Mouse (Mus musculus): ENCODE measurements around the gene Nos2.
"Not testable (repeated sequence)": the region's sequence is repeated elsewhere in the genome, so short reads cannot be mapped to it uniquely, and the experiment has no call there.

The Nos2 gene

DNA sequence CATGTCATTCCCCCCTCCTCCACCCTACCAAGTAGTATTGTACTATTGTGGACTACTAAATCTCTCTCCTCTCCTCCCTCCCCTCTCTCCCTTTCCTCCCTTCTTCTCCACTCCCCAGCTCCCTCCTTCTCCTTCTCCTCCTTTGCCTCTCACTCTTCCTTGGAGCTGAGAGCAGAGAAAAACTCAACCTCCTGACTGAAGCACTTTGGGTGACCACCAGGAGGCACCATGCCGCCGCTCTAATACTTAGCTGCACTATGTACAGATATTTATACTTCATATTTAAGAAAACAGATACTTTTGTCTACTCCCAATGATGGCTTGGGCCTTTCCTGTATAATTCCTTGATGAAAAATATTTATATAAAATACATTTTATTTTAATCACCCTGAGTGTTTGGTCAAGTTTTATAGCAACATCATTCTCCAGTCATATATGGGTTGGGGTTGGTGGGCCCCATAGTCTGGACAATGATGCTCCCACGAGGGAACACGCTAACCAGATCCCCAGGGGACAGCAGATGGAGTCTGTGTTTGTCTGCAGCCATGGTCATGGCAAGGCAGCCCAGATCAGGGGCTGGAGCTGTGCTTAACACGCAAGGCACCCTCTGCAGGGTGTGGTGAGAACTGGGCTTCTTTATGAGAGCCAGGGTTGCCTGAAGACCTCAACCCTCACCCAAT, 39.4 kb downstream of the Nos2 start:
- no peak for DNase-seq

DNA sequence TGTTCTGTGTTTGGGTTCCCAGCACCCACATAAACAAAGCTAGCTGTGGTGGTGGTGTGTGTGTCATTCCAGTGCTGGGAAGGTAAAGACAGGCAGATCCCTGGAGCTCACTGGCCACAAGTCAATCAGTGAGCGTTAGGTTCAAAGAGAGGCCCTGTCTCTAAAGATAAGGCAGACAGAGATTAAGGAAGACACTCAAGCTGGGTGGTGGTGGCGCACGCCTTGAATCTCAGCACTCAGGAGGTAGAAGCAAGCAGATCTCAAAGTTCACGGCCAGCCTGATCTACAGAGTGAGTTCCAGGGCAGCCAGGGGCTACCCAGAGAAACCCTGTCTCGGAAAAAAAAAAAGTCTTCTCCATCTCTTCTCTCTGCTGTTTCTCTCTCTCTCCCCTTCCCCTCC, 40.6 kb downstream of the Nos2 start:
- DNase-seq: no peak

DNA sequence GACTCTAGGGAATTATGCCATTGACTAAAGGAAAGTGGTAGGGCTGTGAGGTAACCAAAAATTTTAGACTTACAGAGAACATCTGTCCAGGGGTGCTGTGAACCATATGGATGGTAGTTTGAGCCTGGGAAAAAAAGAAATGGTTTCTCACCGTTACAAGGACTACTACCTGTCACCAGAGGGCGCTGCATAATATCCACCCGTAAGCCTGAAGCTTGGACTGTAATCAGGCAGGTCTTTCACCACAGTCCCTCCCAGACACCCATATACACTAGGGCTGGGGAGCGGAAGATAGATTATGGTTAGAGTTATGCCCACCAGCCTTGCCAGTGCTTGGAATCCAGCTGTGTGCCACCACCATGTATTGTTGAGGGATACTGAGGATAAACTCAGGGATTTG, 46.8 kb downstream of the Nos2 start:
- peak; percentile 4 for DNase-seq

DNA sequence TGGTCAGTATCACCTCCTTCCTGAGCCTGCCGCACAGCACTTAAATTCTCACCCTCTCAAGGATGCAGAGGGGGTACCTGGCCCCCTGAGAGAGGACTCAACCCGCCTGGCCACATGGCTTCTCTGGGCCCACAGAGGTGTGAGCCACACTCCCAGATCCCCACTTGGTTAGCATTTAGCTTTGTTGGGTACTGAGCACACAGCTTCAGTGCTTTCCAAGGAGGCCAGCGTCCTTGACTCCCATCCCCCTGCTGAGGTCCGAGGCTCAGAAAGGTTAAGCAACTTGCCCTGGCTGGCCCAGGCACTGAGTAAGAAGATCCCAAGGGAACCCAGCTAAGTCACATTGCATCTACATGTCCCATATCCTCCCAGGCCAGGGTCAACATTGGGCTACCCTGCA, 47.5 kb downstream of the Nos2 start:
- DNase-seq: no peak

DNA sequence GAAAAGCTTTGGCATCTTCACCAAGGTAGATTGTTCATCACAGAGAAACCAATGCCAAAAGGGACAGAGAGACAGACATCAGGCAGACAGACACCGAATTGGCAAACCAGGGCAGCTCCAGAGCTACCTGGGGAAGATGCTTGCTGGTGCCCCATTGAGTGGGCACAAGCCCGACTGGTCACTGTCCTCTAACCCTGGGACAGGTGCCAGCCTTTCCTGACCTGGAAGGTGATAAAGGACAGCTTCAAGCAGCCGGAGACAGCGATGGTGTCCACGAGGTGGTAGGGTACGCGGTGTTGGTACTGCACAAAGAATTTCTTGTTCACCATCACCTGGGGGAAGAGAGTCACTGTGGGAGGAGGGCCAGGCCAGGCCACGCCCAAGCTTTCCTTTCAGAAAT, 50.5 kb downstream of the Nos2 start:
- no peak for DNase-seq

DNA sequence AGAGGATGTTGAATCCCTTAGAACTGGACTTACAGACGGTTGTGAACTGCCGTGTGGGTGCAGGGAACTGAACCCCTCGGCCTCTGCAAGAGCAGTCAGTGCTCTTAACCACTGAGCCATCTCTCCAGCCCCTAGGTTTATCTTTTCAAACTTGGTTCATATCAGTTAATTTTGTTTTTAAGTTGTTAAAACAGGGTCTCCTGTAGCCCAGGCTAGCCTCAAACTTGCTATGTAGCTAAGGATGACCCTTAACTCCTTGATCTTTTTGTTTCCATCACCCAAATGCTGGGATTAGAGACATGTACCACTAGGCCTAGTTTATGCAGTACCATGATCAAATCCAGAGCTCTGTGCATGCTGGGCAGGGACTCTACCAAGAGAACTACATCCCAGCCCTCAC, 51.2 kb downstream of the Nos2 start:
- DNase-seq: no peak

DNA sequence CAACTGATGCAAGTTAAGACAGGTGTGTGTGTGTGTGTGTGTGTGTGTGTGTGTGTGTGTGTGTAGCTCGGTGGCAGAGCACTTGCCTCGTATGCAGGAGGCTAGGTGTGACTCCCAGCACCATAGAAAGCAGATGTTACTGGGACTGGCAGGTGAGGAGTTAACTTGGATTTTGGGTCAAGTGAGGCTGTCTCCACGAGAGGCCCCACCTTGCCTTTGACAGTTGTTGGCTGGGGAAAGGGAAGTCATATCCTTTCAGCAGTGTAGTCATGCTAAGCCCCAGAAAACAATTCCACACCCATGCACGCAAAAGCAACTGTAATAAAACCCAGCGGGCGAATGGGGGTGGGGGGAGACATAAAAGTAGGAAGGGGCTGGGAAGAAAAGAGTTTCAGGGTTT, 51.7 kb downstream of the Nos2 start:
- DNase-seq: no peak

DNA sequence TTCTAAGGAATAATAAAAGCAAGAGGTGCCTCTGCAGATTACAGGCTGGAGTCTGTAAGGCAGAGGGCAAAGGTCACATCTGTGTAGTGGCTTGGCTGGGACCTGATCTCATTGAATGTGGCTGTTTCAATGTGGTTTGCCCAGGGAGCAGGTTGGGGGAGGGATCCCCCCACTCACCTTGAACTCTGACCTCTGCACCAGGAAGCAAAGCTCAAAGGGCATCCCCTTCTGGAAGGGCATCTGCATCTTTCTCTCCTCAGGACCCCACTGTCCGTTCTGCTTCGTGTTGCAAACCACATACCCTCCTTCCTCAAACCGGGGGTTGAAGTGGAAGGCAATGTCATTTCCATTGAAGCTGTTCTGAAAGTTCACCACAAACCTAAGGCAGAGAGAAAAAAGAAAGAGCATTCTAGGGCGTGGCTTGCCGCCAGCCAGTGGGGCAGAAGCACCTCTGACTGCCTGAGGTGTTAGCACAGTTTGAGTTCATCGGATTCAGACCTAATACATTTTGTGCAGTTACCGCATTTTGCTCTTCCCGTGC, 52.3 kb downstream of the Nos2 start:
- no peak for DNase-seq

DNA sequence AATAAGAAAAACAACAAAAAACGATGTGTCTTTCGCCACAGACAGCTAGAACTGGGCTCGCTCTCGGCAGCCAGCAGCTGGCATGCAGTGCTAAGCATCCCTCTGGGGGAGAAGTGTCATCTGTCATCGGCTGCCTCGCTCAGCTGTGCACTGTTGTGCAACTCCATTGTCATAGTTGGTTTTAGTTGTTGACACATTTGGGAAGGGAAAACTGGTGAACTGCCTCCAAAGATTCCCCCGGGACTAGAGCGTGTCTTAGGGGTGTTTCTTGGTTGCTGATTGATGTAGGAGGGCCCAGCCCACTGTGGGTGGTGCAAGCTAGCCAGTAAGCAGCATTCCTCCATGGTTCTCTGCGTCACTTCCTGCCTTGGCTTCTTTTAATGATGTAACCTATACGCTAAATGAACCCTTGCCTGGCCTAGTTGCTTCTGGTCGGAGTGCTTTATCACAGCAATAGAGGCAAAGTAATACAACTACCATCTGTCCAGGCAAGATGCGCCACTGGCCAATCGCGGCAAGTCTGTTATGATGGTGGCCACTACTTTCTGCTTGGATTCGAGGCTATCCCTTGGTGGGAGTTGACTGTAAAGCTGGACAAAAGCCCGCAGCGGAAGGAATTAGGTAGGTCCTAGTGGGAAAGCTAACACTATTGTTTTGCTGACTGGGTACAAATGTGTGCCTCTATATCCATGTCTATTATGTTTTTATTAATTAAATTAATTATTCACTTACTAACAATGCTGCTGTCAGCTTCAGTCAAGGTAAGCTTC, 53.0 kb downstream of the Nos2 start:
- DNase-seq: no peak

DNA sequence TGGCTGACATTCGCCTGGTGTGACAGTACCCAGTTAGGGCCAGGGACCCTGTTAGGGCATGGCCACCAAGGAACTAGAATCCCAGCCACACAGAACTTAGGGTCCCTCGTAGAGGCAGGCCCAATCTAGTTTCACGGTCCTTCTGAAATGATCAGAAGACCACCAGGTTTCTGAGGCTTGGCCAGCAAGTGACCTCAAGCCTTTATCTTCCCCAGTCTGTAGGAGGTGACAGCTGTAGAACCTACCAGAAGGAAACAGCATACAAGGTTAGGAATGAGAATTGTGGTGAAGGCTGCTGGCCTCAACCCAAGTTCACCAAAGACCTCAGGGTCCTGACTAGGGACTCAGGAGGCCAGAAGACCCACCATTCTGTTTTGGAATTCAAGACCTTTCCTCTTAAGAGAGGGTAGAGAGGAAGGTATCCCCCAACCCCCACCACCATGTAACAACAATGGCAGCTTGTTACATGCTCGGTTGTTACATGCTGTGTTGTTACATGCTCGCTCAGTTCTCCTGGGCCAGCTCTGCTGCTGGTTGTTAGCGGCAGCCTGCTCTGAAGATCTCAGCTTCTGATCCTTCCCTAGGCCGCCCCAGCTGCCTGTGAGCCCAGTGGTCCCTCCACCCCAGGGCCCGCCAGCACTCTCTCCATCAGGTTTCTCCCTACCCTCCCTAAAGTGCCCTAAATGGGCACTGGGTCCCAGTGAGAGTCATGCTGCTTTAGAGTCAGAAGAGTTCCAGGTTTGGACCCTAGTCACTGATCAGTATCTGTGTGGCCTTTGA, 56.3 kb downstream of the Nos2 start:
- DNase-seq: no peak

DNA sequence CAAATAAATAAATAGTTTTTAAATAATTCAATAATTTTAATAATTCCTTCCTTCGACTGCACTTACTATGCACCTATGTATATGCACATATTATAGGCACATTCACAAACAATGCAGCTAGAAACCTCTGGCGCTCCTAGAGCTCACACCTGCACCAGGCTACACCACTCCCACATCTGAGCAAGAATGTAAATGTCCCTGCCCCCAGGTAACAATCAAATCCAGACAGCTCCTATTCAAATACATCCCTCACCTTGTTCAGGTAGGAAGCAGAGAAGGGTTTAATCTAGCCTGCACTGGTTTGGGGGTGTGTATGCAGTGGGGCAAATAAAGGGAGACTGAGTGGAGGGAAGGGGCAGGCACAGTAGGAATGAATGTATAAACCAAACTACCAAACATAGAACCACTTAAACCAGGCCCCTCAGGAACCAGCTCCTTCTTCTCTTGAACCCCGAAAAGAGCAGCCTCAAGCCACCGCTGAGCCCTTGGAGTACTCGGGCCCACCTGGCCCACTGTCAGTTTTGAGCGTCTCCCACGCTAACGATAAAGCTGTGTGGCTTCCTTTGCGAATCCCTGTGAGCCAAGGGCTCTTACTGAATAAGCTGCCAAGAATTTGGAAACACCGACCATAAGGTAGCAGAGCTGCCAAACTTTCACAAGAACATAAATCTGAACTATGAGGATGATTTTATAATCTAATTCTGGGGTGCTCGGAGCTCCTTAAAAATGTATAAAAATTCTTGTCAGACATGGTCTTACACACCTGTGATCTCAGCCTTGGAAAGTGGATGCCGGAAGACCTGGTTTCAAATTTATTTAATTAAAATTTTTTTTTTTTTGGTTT, 57.8 kb downstream of the Nos2 start:
- no peak for DNase-seq

DNA sequence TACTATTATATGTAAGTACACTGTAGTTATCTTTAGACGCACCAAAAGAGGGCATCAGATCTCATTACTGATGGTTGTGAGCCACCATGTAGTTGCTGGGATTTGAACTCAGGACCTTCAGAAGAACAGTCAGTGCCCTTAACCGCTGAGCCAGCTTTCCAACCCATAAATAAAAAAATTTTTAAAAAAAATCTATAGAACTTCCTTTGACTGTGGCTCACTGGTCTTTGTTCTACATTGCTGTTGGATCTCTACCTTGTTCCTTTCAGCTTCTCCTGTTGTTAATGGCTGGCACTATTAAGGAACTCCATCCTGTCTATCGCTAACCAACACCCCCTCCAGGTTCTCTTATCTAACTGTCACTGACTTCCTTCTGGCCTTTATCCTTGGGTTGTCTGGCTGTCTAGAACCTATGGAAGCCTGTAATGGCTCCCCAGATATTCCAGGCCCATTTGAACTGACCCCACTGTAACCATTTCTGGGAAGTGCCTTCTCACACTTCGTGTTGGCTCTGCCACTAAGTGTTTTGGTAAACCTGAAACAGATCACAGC, 59.6 kb downstream of the Nos2 start:
- DNase-seq: no peak

DNA sequence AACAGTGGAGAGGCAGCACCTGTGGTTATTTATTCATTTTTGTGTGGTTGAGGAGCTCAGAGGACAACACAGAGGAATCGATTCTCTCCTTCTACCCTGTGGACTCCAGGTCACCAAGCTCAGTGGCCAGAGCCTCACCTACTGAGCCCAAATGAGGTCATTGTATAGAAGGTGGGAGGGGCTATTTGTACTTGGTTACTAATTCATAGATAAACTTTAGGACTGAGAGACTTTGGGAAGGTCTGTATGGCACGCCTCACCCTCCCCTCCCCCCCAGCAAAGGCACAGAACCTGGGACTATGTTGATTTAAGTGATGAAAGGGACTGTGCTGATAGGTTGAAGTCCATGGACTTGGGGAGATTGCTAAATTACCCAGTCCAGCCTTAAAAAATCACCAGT, 61.5 kb downstream of the Nos2 start:
- no peak for DNase-seq

DNA sequence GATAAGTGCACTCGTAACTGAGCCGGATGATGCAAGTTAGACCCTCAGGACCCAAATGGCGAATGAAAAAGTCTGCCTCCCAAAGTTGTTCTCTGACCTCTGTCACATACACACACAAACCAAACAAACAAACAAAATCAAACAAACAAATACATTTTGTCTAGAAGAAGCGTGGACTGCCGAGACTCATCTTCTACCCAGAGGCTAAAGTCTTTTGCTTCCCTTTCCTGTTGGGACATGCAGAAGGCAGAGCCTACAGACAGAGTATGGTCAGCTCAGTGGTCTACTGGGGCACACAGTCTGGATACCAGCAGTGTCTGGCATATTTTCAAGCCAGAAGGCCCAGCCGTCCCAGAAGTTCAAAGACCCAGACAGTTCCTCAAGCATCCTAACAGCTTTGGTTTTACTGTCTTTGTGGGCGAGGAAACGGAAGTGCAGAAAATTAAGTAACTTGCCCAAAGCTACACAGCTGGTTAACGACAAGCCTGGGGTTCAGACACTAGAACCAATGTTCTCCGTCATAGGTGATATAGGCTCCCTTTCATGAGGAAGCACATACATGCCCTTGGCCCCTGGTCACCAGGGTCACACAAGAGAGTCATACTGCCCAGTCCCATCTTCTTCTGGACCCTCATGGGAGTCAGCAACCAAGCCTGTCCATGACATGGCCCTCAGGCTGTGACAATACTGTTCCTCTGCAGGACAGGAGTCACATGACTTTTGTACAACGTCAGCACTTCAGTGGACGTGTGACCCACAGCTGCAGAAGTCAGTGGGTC, 62.1 kb downstream of the Nos2 start:
- no peak for DNase-seq

DNA sequence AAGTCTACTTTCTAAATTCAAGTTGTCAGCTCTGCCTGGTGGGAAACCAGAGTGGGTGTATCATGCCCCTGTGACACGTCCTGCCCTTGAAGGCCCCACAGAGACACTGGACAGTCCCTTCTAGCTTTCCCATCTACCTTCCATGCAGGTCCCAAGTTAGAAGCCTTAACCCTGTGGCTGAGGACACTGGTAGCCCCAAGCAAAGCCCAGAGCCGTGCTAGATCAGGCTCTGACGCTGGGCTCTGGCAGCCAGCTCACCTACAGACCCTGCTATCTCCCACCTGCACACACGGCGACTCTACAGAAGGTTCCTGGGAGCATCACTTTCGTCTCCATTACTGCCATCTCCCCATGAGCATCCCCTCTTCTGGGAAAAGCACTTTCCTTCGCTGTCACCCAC, 63.0 kb downstream of the Nos2 start:
- DNase-seq: no peak

DNA sequence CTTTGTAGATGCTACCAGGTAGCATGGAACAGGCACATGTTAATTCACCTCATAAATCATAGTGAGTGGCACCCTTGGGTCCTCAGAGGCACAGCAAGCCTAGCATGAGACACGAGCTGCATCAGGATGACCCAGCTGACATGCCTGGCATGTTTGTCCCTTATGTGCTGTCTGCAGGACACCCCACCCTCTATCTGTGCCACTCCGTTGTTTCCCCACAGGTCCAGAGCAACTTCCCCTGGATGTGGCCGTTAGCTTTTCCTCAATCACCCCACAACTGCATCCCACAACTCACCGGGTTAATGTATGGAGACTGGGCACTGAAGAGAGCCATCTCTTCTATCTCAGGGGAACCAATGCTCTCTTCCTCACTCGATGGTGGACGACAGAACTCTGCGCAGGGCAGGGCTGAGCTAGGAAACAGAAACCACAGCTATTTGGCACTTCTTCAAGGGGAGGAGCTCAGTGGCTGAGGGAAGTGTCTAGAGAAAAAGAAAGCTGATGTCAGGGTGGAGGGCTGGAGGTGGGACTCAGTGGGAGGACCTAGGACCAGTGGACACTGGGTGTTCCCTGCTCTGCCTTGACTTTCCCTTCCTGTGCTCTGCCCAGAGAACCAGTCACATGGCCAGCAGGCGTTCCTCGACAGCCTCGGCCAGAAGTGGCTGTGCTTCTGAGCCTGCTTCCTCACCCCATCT, 64.0 kb downstream of the Nos2 start, which contains the start of gene Lgals9:
Lgals9 (minus strand) TSS at position 464 of the 695 bp plus-strand sequence.
- no peak for DNase-seq

DNA sequence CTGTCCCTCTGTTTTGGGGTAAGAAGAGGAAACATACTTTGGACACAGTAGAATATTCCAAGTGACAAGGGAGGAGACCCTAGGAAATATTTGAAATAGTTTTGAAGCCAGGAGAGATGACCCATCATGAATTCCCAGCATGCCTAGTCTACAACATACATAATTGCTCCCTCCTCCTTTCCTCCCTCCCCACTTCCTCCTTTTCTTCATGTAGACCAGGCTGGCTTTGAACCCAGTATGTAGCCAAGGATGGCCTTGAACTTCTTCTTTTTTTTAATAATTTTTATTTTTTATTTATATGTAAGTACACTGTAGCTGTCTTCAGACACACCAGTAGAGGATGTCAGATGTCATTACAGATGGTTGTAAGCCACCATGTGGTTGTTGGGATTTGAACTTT, 64.9 kb downstream of the Nos2 start:
- no peak for DNase-seq

DNA sequence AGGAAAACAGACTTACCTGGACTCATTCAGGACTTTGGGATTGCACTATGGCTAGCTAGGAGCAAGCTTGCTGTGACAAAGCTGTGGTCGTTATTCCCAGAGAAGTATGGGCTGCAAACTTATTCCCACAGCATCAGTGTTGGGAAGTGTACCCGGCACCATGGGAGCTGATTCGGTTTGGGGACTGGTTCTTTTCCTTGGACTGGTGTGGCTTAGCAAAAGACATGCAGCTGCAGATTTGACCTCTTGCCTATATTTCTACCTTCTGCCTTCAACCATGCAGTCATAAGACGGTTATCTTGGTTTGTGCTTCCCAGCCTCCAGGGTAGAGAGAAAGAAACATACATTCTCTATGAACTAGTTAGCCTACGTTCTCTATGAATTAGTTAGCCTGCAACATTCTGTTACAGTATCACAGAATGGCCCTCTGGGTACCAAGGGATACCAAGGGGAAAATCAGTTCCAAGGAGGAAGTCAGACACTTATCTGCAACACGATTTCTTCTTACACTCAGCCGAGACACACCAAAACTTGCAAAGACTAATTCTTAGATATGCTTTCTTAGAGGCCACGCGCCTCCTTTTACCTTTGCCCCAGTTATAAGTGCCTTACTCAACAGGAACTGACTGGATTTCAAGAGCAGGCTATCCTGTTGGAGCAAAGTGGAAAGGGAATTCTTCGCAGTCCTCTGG, 65.9 kb downstream of the Nos2 start:
- DNase-seq: no peak

DNA sequence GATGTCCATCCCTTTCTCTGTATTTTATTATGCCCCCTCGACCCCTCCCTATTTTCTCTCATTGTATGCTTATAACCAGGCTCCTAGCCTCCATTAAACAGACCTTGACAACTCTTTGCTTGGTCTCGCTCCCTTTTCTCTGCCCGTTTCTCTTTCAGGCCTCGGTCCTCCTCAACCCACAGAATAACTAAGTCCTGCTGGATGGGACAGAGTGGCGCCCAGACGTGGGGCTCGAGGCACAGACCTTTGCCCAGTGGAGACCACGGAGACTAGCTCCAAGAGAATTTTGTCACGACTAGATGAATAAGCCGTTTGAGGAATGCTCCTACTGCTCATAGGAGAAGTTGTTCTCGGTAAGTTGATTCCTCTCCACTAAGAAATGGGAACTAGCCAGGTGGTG, 68.6 kb downstream of the Nos2 start:
- not testable (repeated sequence) for DNase-seq

DNA sequence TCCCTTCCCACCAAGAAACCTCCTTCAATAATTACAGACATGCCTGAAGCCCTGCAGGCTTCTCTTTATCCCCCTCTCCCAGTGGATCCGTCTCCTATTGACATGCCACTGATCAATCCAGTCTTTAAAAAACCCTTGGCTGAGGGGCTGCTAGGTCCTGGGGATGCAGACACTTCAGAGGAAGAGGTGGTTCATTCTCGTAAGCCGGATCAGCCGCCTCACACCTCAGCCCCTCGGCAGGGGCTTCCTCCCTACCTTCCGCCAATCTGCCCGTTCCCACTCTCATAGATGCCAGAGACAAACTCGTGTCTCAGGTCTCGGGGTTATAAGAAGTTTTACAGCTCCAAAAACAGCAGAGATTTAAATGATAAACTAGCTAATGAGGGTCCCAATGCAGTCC, 69.5 kb downstream of the Nos2 start:
- DNase-seq: no peak

All from cerebellum, adult 11 months (tissue).